Mouse (Mus musculus): Measurements from ENCODE around the gene Pramef6. TPM values are rescaled to one million over a fixed set of nuclear protein-coding genes. Genes with fewer than 3 reads are reported as not detected.
"Not testable (repeated sequence)": the region's sequence is repeated elsewhere in the genome, so short reads cannot be mapped to it uniquely, and the experiment has no call there.

Gene Pramef6
- not detected in 2 replicates for polyA plus RNA-seq (2012; rRNA removed)

GRCm38 (mm10) chr4:143900280-143900679 is at the start of gene Pramef6:
Pramef6 (minus strand) TSS chr4:143900380.
- DNase-seq; H3K27ac ChIP-seq (ENCODE audit: insufficient read depth, low read depth, low read length); H3K4me1 ChIP-seq (ENCODE audit: control insufficient read depth, insufficient read depth, low read length); H3K36me3 ChIP-seq (ENCODE audit: control insufficient read depth, insufficient read depth, low read length); H3K4me3 ChIP-seq (ENCODE audit: insufficient read depth, low read depth, low read length); H3K27me3 ChIP-seq (replicated peaks; ENCODE audit: control insufficient read depth, insufficient read depth, low read length): not testable (repeated sequence)
- WGBS, result 88% methylated on average over 1 of the region's 1 CpGs

DNA sequence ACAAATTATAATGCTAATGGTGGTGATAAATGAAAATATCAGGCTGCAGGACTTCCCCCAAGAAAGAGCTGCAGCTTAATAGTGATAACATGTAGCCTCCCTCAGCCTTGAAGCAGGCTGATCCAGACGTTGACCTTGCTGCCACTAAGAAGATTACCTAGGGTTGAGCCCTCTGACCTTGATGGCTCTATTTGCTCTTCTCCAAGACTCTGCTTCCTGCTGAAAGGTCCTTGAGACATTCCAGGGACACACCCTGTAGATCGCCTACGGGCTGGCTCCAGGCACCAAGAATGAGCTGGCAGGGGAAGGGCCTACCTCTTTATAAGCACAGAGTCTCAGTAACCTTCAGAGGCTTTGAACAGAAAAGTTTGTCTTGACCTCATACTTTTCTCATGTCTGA is 5.8 kb downstream of the Pramef6 start:
- not testable (repeated sequence) for H3K27ac ChIP-seq (ENCODE audit: insufficient read depth, low read depth, low read length); H3K27me3 ChIP-seq (replicated peaks; ENCODE audit: control insufficient read depth, insufficient read depth, low read length); H3K4me3 ChIP-seq (ENCODE audit: insufficient read depth, low read depth, low read length); H3K4me1 ChIP-seq (ENCODE audit: control insufficient read depth, insufficient read depth, low read length); H3K36me3 ChIP-seq (ENCODE audit: control insufficient read depth, insufficient read depth, low read length); DNase-seq
- WGBS, result 76% methylated on average over 3 of the region's 3 CpGs

GRCm38 (mm10) chr4:143882371-143882770 is 17.8 kb downstream of the Pramef6 start:
- H3K4me3 ChIP-seq (ENCODE audit: insufficient read depth, low read depth, low read length); H3K27me3 ChIP-seq (replicated peaks; ENCODE audit: control insufficient read depth, insufficient read depth, low read length); H3K27ac ChIP-seq (ENCODE audit: insufficient read depth, low read depth, low read length); H3K36me3 ChIP-seq (ENCODE audit: control insufficient read depth, insufficient read depth, low read length); H3K4me1 ChIP-seq (ENCODE audit: control insufficient read depth, insufficient read depth, low read length): not testable (repeated sequence)
- 83% methylated on average over 1 of the region's 1 CpGs for WGBS
- peak; percentile 49 for DNase-seq

- not testable (repeated sequence) for H3K27ac ChIP-seq (ENCODE audit: insufficient read depth, low read depth, low read length); H3K4me1 ChIP-seq (ENCODE audit: control insufficient read depth, insufficient read depth, low read length); H3K4me3 ChIP-seq (ENCODE audit: insufficient read depth, low read depth, low read length); H3K27me3 ChIP-seq (replicated peaks; ENCODE audit: control insufficient read depth, insufficient read depth, low read length); H3K36me3 ChIP-seq (ENCODE audit: control insufficient read depth, insufficient read depth, low read length); DNase-seq
These were observed 54.0 kb downstream of the Pramef6 start, which contains the start of gene Gm13103 for GRCm38 (mm10) chr4:143846197-143846596. Gm13103 (plus strand) TSS chr4:143846497.

Other genes starting within 250 kb of the Pramef6 start
- not detected in 2 replicates for gene Gm13088, start 243.1 kb downstream of the Pramef6 start, polyA plus RNA-seq (2012; rRNA removed)
- not detected in 2 replicates for gene Gm13089, start 197.7 kb downstream of the Pramef6 start, polyA plus RNA-seq (2012; rRNA removed)
- gene Gm13078, start 180.9 kb downstream of the Pramef6 start, polyA plus RNA-seq (2012; rRNA removed), result not detected in 2 replicates
- not detected in 2 replicates for gene Gm13023, start 111.0 kb downstream of the Pramef6 start, polyA plus RNA-seq (2012; rRNA removed)
- not detected in 2 replicates for gene Gm13084, start 84.3 kb downstream of the Pramef6 start, polyA plus RNA-seq (2012; rRNA removed)
- gene Gm13103, start 53.9 kb downstream of the Pramef6 start, polyA plus RNA-seq (2012; rRNA removed), result not detected in 2 replicates
- not detected in 2 replicates for gene Pramef25, start 50.6 kb upstream of the Pramef6 start, polyA plus RNA-seq (2012; rRNA removed)
- not detected in 2 replicates for gene Gm13101, start 66.6 kb upstream of the Pramef6 start, polyA plus RNA-seq (2012; rRNA removed)
- not detected in 2 replicates for gene Pramef17, start 94.0 kb upstream of the Pramef6 start, polyA plus RNA-seq (2012; rRNA removed)
- gene Pramel4, start 158.7 kb upstream of the Pramef6 start, polyA plus RNA-seq (2012; rRNA removed), result not detected in 2 replicates
- gene Gm13102, start 206.1 kb upstream of the Pramef6 start, polyA plus RNA-seq (2012; rRNA removed), result not detected in 2 replicates